Mouse (Mus musculus): Measurements from ENCODE around the gene Gm10309.

Gene Gm10309

GRCm38 (mm10) chr17:86505183-86505631, at the start of gene Gm10309:
Gene Gm10309 (minus strand): TSS chr17:86505232.
- DNase-seq (ENCODE audit: low read depth, low spot score) = no peak

GRCm38 (mm10) chr17:86551995-86552394, 47.0 kb upstream of the Gm10309 start:
- DNase-seq (ENCODE audit: low read depth, low spot score) = no peak

- DNase-seq (ENCODE audit: low read depth, low spot score) = no peak
These were observed 46.5 kb upstream of the Gm10309 start for GRCm38 (mm10) chr17:86551561-86551960.

- DNase-seq (ENCODE audit: low read depth, low spot score) = no peak
These were observed 44.1 kb upstream of the Gm10309 start for GRCm38 (mm10) chr17:86549128-86549527.

- no peak for DNase-seq (ENCODE audit: low read depth, low spot score)
These were observed 41.5 kb upstream of the Gm10309 start for GRCm38 (mm10) chr17:86546529-86546928.

GRCm38 (mm10) chr17:86539881-86540430, 34.9 kb upstream of the Gm10309 start:
- DNase-seq (ENCODE audit: low read depth, low spot score) = no peak

GRCm38 (mm10) chr17:86535827-86536656, 31.0 kb upstream of the Gm10309 start:
- peak; percentile 81 for DNase-seq (ENCODE audit: low read depth, low spot score)

GRCm38 (mm10) chr17:86535096-86535495, 30.1 kb upstream of the Gm10309 start:
- no peak for DNase-seq (ENCODE audit: low read depth, low spot score)

GRCm38 (mm10) chr17:86533549-86533851, 28.5 kb upstream of the Gm10309 start:
- no peak for DNase-seq (ENCODE audit: low read depth, low spot score)

- DNase-seq (ENCODE audit: low read depth, low spot score) = no peak
These were observed 27.9 kb upstream of the Gm10309 start for GRCm38 (mm10) chr17:86532783-86533548.

GRCm38 (mm10) chr17:86531231-86531630, 26.2 kb upstream of the Gm10309 start:
- no peak for DNase-seq (ENCODE audit: low read depth, low spot score)

- DNase-seq (ENCODE audit: low read depth, low spot score) = no peak
These were observed 24.4 kb upstream of the Gm10309 start for GRCm38 (mm10) chr17:86529411-86529810.

- DNase-seq (ENCODE audit: low read depth, low spot score) = no peak
These were observed 24.0 kb upstream of the Gm10309 start for GRCm38 (mm10) chr17:86529003-86529402.

GRCm38 (mm10) chr17:86527298-86527697, 22.3 kb upstream of the Gm10309 start:
- no peak for DNase-seq (ENCODE audit: low read depth, low spot score)

- DNase-seq (ENCODE audit: low read depth, low spot score) = no peak
These were observed 21.0 kb upstream of the Gm10309 start for GRCm38 (mm10) chr17:86526016-86526415.

GRCm38 (mm10) chr17:86525075-86525474, 20.0 kb upstream of the Gm10309 start:
- DNase-seq (ENCODE audit: low read depth, low spot score) = no peak

GRCm38 (mm10) chr17:86523843-86524242, 18.8 kb upstream of the Gm10309 start:
- DNase-seq (ENCODE audit: low read depth, low spot score) = no peak

GRCm38 (mm10) chr17:86523374-86523773, 18.3 kb upstream of the Gm10309 start:
- DNase-seq (ENCODE audit: low read depth, low spot score) = no peak

GRCm38 (mm10) chr17:86522649-86523048, 17.6 kb upstream of the Gm10309 start:
- no peak for DNase-seq (ENCODE audit: low read depth, low spot score)

- DNase-seq (ENCODE audit: low read depth, low spot score) = no peak
These were observed 16.2 kb upstream of the Gm10309 start for GRCm38 (mm10) chr17:86521252-86521651.

- DNase-seq (ENCODE audit: low read depth, low spot score) = no peak
These were observed 13.6 kb upstream of the Gm10309 start for GRCm38 (mm10) chr17:86518604-86519003.

GRCm38 (mm10) chr17:86516630-86517029, 11.6 kb upstream of the Gm10309 start:
- DNase-seq (ENCODE audit: low read depth, low spot score) = no peak
